Mouse (Mus musculus) granulocyte monocyte progenitor cell, adult 5-6 weeks (primary cell): ENCODE results near the gene Nova2. TPM values are rescaled to one million over a fixed set of nuclear protein-coding genes. Genes with fewer than 3 reads are reported as not detected.
A peak's percentile ranks its signal among the peaks of the same experiment; 100 is the strongest.

Experiments used
- ATAC-seq: replicated peaks from 2 replicates; pipeline ENCODE4 v1.8.0; 2016; ENCODE audit warnings: mild to moderate bottlenecking, moderate TSS enrichment, inconsistent platforms; ENCODE audit not compliant: poor library complexity, severe bottlenecking
- total RNA-seq, 2 experiments: library from RNA; stranded (forward) in 1 of 2; stranded (reverse) in 1 of 2; fragments of 200-712, 200-1000 nt in 1 of 2; fragments of >200 nt in 1 of 2; fragmentation: Nextera tagmentation in 1 of 2; gene quantifications; 2 replicates each; pipeline ENCODE4 v1.2.3; 2014 to 2017

The Nova2 gene
- total RNA-seq, 2 experiments from 2014 or later = not detected

DNA sequence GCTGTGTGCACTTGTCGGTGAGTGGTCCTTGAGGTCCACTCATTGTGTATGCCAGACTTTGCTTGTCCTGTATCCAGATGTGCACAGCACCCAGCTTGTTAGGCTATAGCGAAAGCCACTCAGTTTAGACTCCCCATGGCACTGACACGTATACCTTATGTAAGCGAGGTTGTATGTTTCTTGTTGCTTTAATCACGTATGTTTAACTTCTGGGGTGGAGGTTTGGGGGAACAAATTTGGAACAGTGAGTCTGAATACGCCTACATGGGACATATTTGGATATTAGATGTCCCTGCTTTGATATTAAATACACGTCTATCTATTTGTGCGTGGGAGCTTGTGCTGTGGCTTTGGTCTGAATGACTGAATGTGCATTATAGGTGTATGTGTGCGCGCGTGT lies 2.4 kb upstream of the Nova2 start:
- no peak for ATAC-seq

DNA sequence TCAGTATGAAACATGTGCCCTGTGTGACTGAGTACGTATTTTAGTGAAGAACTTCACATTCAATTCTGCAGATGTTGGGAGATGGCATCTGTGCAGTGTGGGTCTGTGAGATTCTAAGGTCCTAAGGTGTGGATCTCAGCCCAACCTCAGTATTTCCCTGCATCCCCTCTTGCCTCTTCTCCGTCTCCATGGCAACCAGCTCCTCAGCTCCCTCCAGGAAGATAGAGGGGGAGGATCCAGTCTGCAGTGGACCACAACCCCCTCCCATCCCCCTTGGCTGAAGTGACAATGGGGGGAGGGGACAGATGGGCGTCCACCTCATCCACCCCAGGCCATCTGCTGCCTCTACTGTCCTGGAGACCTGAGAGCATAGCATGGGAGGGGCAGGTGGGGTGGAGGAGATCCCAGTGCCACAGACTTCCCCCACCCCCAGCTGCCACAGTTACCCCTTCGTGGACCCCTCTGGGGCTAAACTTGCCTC lies 1.9 kb upstream of the Nova2 start:
- ATAC-seq = no peak

DNA sequence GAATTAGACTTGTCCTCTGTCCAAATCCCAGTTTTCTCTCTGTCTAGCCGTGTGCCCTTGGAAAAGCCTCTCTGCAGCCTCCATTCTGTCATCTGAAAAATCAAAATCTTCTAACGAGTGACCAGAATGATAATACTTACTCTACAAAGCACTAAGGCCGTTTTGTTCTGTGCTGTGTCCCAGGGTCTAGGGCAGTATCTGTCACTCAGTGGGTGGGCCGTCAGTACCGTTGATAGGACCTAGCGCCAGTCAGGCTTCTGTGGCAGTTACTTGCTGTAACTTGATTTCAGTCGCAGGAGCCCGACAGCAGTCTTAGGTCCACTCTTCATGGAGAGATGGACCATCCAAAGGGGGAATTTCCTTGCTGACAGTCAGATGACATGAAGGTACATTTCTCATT lies 1.4 kb upstream of the Nova2 start:
- no peak for ATAC-seq

DNA sequence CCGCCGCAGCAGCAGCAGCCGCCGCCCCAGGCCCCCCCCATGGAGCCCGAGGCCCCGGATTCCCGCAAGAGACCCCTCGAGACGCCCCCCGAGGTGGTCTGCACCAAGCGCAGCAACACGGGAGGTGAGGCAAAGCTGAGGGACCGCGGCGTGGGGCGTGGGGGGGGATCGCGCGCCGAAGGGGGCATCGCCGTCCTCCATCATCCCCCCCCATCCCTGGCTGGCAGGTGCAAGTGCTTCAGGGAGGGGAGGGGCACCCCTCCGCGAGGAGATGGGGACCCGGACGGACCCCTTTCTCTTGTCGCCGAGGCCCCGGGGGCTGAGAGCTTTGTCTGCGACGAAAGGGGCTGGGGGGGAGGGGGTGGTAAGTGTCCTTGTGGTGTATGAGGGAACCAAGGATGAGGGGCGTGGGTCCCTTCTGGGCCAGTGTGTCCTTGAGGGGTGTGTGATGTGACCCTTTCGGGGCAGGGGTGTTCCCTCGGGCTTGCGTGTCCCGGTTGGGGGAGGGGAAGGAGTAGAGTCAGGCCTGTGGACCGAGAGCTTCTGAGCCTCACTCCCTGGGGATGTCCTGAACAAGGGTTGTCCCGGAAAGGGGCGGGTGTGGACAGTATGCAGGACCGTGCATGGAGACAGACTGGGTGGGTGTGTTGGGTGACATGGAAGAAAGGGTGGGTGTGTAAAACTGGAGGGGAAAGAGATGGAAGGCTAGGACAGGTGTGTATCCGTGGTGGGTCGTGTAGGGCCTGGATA lies 528 bp downstream of the Nova2 start:
- no peak for ATAC-seq

DNA sequence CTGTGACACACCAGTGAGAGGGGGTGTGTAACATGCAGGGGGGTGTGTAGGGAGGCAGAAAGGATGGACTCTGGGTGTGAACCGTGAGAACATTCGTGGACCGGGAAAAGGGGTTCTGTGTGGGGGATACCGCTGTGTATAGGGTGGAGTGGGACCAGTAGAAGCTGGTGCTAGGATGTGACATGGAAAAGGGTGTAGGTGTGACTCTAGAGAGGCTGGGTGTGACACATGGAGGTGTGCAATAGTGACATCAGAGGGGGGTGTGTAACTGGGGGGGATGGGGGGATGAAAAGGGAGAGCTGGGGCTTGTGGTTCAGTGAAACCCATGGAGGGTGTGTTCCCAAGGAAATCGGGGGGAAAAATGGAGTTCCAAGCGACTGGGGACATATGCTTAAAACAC lies 1.2 kb downstream of the Nova2 start:
- no peak for ATAC-seq

DNA sequence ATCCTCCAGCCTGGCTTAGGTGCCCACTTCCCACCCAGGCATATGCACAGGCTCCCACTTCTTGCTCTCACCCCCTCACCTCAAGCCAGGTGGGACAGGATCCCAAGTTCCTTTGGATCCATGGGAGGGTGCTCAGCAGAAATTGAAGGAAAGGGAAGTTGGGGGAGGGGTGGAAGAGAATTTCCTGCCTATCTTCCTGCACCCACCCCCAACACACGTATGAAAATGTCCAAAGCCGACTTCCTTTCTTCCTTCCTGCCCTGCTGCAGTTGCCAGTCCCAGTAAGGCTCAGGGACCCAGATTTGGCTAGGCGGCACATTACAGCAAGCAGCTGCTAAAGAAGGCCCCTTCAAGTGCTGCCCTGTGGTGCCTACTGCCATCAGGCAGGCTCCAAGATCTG lies 2.1 kb downstream of the Nova2 start:
- ATAC-seq = no peak

DNA sequence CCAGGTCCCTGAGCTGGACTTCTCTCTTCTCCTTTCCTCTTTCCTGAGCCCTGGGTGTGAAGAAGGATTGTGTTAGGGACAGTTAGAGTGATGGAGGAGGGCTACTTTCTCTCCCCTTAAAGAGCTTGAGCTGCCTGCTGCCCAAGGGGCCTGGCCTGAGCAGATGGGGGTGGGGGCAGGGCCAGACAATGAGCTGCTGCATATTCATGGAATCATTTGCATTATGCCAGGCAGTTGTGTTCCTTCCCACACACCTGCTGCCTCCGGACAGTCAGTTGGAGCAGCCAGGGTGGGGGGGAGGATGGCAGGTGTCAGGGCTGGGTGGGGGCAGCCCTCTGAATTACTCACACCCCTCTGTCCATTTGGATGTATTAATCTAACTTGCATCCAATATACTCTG lies 16.7 kb downstream of the Nova2 start:
- no peak for ATAC-seq

DNA sequence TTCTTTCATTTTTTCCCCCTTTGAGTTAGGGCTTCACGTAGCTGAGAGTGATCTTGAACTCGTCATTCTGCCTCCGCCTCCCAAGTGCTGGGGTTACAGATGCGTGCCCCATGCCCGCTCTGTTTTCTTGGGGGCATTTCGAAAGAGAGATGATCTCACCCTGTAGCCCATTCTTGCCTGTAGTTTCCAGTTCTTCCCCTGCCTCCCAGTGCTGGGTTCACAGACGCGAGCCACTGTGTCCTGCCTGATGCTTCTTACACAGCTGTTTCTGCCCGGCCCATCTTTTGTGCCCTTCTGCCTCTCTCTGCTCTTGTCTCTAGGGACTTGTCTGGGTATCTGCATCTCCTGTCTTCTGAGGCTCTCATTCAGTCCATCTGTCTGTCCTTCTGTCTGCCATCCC lies 17.1 kb downstream of the Nova2 start:
- ATAC-seq = no peak

DNA sequence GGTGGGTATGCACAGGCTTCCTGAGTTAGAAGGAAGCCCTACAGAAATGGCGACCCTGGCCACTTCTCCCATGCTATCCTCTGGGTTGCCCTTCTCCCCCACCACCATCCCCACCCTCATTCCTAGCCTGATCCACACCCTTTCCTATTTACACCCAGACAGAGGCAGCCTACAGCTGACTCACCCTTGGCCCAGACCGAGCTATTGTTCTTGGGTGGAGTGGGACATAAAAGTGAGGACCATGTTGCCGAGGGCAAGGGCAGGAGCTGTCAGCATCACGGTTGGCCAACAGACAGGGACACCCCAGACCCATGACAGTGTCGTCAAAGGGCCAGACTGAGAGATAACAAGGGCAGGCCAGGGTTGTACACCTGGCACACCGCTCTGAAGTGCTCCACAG lies 22.5 kb downstream of the Nova2 start:
- no peak for ATAC-seq

DNA sequence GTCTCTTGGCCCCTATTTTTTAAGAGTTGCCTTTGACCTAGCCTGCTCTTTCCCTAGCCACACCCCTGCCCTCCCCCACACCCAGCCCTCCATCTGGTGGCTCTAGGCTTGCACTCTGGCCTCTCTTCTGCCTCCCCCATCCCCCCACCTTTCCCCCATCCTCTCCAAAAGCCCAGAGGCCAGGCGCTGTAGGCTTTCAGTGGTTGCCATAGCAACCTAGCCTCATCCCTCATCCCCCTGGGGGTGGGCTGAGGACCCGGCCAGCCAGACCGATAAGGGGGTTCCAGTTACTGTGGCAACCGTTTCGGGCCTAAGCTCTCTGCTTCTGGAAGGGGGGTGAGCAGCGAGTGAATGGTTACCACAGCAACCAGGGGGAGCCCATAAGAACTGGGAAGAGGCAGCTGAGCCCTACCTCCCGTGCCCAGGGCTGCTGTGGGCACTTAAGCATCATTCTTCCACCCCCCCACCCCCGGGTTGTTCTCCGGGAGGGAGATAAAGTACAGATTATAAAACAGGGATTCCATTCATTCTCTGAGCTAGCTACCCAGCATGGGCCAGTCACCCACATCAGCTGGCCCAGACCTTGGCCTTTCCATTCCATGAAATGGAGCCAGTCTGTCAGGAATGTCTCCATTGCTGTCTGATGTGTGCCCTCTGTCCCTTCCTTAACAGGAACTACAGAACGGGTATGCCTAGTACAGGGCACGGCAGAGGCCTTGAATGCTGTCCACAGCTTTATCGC lies 24.3 kb downstream of the Nova2 start:
- no peak for ATAC-seq

DNA sequence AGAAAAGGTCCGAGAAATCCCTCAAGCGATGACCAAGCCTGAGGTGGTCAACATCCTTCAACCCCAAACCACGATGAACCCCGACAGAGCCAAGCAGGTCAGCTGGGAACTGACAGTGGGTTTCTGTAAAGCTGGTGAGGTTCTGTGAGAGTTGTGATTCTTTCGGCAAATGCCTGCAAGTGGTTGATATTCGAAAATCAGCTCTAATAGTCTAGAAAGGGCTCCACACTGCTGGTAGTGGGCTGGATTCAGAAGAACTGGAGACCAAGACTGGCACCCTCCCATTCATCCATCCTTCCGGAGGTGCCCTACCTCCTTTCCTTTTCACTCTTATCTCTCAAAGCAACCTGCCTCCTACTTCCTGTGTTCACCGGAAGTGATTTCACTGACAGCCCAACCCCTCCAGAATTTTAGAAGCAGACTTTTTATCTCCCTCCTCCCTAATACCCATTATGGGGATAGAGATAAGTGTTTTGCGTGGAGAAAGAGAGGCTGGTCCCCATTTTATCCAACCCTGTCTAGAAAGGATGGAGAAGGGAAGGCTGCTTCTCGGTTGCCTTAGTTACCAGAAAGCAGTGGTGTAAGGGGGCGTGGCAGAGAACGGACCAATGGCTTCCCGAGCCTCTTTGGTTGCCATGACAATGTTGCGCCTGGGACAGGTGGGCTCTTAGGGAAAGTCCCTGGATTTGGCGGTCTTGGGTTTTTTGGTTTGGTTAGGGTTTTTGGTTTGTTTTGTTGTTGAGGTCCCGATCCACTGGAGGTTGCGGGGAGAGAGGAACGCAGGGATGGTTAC lies 25.0 kb downstream of the Nova2 start:
- 0 out of 2 replicates have a peak, but pooled peaks have one; percentile 25 for ATAC-seq

DNA sequence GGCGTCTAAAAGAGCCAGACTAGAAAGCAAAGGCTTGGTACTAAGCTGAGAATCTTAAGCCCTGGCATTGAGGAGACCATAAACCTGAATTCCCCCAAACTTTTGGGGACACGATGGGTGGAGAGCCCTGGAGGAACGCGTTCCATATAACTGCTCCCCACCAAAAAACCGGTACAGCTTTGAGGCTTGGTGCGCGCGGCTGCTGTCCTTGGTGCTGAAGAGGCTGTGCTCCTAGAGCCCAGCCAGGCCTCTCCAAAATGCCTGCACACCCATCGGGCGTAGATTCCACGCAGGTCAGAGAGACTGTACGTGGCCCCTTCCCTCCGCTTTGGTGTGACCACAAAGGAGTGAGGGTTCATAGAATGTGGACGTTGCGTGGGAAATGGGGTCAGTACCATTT lies 25.7 kb downstream of the Nova2 start:
- ATAC-seq = peak; percentile 86

DNA sequence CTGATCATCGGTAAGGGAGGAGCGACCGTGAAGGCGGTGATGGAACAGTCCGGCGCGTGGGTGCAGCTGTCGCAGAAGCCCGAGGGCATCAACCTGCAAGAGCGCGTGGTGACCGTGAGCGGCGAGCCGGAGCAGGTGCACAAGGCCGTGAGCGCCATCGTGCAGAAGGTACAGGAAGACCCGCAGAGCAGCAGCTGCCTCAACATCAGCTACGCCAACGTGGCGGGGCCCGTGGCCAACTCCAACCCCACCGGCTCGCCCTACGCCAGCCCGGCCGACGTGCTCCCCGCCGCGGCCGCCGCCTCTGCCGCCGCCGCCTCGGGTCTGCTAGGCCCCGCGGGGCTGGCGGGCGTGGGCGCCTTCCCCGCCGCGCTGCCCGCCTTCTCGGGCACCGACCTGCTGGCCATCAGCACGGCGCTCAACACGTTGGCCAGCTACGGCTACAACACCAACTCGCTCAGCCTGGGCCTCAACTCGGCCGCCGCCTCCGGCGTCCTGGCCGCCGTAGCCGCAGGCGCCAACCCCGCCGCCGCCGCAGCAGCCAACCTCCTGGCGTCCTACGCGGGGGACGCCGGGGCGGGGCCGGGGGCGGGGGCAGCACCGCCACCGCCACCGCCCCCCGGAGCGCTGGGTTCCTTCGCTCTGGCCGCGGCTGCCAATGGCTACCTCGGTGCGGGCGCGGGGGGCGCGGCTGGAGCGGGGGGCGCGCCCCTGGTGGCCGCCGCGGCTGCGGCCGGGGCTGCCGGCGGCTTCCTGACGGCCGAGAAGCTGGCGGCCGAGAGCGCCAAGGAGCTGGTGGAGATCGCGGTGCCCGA lies 32.1 kb downstream of the Nova2 start:
- ATAC-seq = peak; percentile 65

DNA sequence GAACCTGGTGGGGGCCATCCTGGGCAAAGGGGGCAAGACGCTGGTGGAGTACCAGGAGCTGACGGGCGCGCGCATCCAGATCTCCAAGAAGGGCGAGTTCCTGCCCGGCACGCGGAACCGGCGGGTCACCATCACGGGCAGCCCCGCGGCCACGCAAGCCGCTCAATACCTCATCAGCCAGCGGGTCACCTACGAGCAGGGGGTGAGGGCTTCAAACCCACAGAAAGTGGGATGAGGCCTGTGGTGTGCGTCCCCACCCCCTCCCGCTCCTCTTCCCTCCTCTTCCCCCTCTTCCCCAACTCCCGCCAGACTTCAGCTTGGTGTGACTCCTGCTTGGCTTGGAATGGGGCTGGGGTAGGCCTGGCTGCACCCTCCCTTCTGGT lies 32.7 kb downstream of the Nova2 start:
- ATAC-seq = no peak; the same call in 1 of the 2 replicates

DNA sequence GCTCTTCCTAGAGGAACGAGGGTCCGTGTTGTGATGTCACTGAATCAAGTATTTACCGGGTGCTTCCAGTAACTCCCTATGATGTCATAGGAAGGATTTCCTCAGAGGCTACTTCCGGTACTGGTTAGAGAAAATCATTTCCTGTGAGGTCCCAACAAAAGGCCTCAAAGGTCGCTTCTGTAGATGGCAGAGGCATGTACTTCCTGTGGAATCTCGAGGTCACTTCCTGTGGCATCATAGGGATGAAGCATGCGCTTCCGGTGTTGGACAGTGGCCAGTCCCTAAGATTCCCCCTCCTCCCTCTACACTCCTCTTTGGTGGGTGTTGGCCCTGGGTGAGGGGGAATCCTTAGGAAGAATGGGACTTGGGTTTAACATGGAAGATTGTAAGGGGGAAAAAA lies 33.8 kb downstream of the Nova2 start:
- peak; percentile 26 for ATAC-seq

DNA sequence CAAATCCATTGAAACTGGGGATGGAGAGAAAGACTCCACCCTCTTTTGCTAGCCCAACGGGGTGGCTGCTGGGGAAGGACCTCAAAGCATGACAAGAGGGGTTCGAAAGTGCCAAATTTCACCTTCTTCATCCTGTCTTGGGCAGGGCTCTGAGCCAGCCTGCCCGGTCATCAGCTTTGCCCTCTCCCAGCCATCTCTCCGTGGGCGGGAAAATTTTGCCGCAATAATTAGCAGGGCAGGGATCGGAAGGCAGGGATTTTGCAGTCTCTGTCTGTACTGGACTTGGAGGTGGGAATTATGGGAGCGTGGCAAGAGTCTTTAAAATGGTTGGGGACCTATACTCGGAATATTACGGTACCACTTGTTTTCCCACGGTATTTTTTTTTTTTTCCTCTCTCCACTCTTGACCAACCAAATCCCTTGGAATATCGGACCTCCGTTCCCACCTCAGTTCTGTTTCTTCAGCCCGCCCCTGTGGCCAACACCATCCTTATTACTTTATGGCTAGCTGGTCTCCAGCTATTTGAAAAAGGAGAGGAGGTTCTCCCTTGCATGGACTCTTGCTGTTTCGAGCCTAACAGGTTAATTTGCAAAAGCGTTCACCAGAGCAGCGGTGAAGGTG lies 36.6 kb downstream of the Nova2 start:
- no peak for ATAC-seq

DNA sequence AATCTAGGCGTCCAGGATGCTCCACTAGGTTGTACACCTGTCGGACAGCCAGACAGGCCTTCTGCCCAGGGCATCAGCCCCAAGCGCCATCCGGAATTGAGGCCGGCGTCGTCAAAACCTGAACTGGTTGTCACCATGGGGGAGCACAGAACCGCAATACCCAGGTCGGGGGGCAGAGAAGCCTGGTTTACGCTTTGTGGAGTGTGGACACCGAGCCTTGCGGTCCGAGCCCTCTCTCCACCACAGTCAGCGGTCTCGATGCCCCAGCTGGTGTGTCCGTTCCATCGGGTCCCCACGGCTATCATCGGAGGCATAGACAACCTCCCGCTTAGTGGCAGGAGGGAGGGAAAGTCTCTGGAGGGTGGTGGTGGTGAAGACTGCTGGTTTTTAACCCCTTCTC lies 37.1 kb downstream of the Nova2 start:
- ATAC-seq = 0 out of 2 replicates have a peak, but pooled peaks have one; percentile 3

DNA sequence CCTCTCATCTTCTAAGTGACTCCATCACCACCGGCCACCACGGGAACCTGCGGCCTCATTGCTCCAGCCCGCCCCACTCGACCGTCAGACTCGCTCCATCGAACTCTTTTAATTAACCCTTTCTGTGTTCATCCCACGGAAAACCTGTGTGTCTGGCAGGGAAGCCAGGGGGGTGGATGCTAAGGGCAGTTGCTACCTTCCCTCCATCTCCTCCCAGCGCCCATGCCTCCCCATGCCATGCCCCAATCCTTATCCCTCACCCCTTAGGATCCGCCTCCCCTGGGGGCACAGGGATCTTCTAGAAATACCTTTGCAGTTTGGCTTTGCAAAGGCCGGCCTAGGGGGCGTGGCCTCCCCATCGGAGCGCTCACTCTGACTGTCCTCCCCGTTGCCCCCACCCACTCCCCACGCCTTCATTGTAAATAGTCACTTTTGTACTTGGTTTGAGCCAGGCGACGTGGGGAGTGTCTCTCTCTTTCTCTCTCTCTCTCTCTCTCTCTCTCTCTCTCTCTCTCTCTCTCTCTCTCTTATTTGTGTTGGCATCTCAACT lies 37.7 kb downstream of the Nova2 start:
- ATAC-seq = no peak

DNA sequence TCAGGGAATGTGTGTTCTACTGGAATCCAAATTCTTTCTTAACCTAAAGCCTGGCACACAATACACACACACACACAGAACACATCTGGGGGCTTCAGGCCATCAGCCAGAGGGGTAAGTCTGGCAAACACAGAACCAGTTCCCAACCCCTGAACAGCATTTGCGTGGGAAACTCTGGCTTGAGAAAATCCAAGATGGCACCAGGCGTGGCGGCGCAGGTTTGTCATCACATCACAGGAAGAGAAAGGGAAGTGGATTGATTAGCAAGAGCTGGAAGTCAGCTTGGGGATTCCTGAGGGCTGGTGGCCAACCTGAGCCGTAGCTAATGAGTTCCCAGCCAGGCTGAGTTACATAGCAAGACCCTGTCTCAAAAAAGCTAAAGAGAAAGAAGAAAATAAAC lies 39.6 kb downstream of the Nova2 start:
- no peak for ATAC-seq
